Mouse (Mus musculus): ENCODE results near the gene Gabrb1. TPM values are rescaled to one million over a fixed set of nuclear protein-coding genes. Genes with fewer than 3 reads are reported as not detected.

Gene Gabrb1
- total and polyA plus RNA-seq, 3 experiments = 0.11 TPM; not detected in 2

DNA sequence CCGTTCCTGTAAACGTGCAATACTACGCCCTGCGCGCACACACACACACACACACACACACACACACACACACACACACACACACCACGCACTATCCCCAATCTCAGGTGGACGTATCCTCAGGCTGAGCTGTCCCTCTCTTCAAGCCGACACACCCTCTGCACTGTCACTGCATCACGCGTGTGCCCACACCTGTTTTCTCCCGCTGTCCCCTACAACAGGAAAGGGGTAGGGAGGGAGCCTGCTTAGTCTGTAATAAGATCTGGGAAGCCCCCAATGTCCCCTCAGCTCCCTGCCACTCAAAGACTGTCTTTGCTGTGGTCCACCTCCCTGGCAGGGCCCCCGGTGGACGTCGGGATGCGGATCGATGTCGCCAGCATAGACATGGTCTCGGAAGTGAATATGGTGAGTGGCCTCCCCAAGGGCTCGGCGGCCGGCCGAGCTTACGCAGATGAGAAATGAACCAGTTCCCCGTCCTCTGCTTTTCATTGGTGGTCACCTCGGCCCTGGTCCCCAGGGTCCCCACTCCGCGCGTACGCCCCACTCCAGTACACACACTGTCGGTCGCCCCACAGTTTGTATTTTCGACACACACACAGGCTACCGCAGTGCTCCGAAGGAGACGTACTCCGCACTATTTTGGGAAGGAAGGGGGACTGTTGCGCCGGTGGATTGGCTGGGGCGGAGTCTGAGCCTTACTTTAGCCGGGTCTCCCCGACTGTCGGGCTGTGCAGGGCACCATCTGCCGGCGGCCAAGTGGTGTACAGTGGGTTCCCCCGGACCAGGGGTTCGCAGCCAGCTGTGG, 42.8 kb downstream of the Gabrb1 start:
- no peak for TF ChIP-seq GATA1 (IDR thresholded peaks at IDR 0.05; ENCODE audit: borderline replicate concordance, low read length)
- TF ChIP-seq TAL1 (conservative IDR thresholded peaks at IDR 0.05; ENCODE audit: low read depth, low read length) = no peak
- DNase-seq (ENCODE audit: low spot score) = no peak
- Histone ChIP-seq H3K4me3 (ENCODE audit: low read depth, low read length) (no peak overlapping the region), H3K4me1 (ENCODE audit: insufficient read depth, low read depth, low read length) (no peaks in the 10 kb centered on the region), H3K9me3 (replicated peaks) (no peaks in the 10 kb centered on the region), H3K36me3 (replicated peaks) (no peaks in the 10 kb centered on the region), H3K27me3 (ENCODE audit: insufficient read depth, low read length) (peaks cover 14% of the 10 kb centered on the region)
- ATAC-seq (ENCODE audit: extremely low read depth, insufficient number of reproducible peaks, low FRiP score, poor library complexity, severe bottlenecking) = no peak

DNA sequence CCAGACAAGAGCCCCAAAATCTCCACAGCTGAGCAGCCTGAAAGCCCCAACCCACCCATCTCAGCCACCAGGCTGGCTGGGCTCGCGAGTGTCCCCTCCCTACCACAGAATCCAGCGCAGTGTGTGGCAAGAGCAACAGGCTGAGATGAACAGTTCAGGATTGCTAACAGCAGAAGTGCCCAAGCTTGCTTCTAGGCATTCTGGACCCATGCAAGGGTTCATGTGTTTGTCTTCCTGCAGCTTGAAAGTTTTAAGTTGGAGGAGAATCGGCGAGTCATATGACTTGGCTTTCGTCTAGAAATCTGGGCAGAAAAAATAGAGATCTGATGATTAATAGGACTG, 43.3 kb downstream of the Gabrb1 start:
- no peak overlapping the region for H3K4me3 ChIP-seq (ENCODE audit: low read depth, low read length)
- no peak for TF ChIP-seq GATA2 (IDR thresholded peaks at IDR 0.05; ENCODE audit: borderline replicate concordance, low read depth, low read length)
- TF ChIP-seq GATA1 (IDR thresholded peaks at IDR 0.05; ENCODE audit: borderline replicate concordance, low read length) = no peak
- no peak for TF ChIP-seq TAL1 (conservative IDR thresholded peaks at IDR 0.05; ENCODE audit: low read depth, low read length)
- TF ChIP-seq CTCF (IDR thresholded peaks at IDR 0.05; ENCODE audit: low read depth, low read length) = no peak
- TF ChIP-seq POLR2AphosphoS5 (IDR thresholded peaks at IDR 0.05; ENCODE audit: insufficient replicate concordance, low read depth, low read length) = no peak
- no peaks in the 10 kb centered on the region for H3K4me1 ChIP-seq (ENCODE audit: insufficient read depth, low read depth, low read length)
- no peak for DNase-seq (ENCODE audit: low spot score)
- H3K27me3 ChIP-seq (ENCODE audit: insufficient read depth, low read length) = peaks cover 14% of the 10 kb centered on the region
- H3K9me3 ChIP-seq (replicated peaks) = no peaks in the 10 kb centered on the region
- ATAC-seq (ENCODE audit: extremely low read depth, insufficient number of reproducible peaks, low FRiP score, poor library complexity, severe bottlenecking) = no peak
- no peaks in the 10 kb centered on the region for H3K36me3 ChIP-seq (replicated peaks)

DNA sequence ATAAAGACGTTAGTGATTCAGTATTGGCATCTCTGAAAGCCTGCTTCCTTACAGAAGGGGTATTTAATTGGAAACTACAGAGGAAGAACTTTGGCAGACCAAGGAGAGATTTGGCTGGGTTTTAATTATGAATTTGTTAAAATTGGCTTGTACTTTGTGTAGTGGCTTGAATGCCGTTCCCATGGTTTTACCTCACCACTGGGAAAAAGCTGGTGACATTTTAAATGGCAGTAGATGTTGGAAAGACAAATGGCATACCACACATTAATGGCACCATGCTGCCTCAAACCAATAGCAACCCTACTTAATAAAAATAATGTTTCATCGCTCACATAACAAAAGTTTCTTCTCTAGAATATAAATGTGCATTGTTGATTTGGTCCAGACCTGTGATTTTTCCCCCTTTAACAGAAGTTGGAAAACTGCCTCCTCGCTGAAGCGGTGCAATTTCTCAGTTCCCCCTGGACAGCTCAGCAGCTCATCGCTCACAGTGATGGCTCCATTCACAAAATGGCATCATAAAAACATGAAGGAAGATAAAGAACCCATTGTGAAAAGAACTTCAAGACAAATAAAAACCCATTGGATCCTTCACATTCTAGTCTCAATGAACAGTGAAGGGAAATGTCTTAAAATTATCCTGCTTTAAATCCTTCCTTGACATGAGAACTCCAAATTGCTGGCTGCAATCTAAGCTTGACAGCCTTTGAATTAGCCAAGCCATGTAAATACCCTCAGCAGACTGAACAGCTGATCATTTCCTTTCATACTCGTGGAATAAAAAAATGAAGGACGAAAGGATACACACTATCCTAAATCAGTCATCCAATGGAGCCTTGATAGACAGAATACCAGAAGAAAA, 75.2 kb downstream of the Gabrb1 start:
- H3K4me1 ChIP-seq (ENCODE audit: insufficient read depth, low read depth, low read length) = no peaks in the 10 kb centered on the region
- TF ChIP-seq CTCF (IDR thresholded peaks at IDR 0.05; ENCODE audit: low read depth, low read length) = no peak
- ATAC-seq (ENCODE audit: extremely low read depth, insufficient number of reproducible peaks, low FRiP score, poor library complexity, severe bottlenecking) (no peak), DNase-seq (ENCODE audit: low spot score) (no peak)
- H3K9me3 ChIP-seq (replicated peaks) = no peaks in the 10 kb centered on the region
- H3K4me3 ChIP-seq (ENCODE audit: low read depth, low read length) = no peak overlapping the region
- no peaks in the 10 kb centered on the region for H3K27me3 ChIP-seq (ENCODE audit: insufficient read depth, low read length)
- no peaks in the 10 kb centered on the region for H3K36me3 ChIP-seq (replicated peaks)

DNA sequence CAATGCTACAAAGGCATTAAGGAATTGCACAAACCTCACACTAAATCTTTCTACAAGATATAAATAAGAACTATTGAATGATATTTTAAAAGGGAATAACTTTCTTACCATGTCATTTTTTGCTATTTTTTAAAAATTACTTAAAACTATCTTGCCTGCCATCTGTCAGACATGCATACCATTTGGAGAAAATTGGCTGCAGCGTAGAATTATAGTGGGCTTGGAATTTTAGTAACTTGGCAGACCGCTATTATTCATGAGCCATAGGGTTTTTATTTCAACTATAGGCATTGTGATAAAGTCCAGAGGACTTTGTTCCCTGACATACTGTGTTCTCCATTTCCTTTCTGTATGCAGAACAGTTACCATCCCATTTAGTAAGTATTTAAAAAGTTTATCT, 89.5 kb downstream of the Gabrb1 start:
- DNase-seq (ENCODE audit: low spot score) (no peak), ATAC-seq (ENCODE audit: extremely low read depth, insufficient number of reproducible peaks, low FRiP score, poor library complexity, severe bottlenecking) (no peak)
- TF ChIP-seq GATA1 (IDR thresholded peaks at IDR 0.05; ENCODE audit: borderline replicate concordance, low read length) (no peak), TAL1 (conservative IDR thresholded peaks at IDR 0.05; ENCODE audit: low read depth, low read length) (no peak), POLR2AphosphoS5 (IDR thresholded peaks at IDR 0.05; ENCODE audit: insufficient replicate concordance, low read depth, low read length) (no peak), GATA2 (IDR thresholded peaks at IDR 0.05; ENCODE audit: borderline replicate concordance, low read depth, low read length) (no peak), CTCF (IDR thresholded peaks at IDR 0.05; ENCODE audit: low read depth, low read length) (no peak)
- H3K27me3 ChIP-seq (ENCODE audit: insufficient read depth, low read length) = no peaks in the 10 kb centered on the region
- no peaks in the 10 kb centered on the region for H3K4me1 ChIP-seq (ENCODE audit: insufficient read depth, low read depth, low read length)
- no peak overlapping the region for H3K4me3 ChIP-seq (ENCODE audit: low read depth, low read length)
- no peaks in the 10 kb centered on the region for H3K9me3 ChIP-seq (replicated peaks)
- H3K36me3 ChIP-seq (replicated peaks) = no peaks in the 10 kb centered on the region

DNA sequence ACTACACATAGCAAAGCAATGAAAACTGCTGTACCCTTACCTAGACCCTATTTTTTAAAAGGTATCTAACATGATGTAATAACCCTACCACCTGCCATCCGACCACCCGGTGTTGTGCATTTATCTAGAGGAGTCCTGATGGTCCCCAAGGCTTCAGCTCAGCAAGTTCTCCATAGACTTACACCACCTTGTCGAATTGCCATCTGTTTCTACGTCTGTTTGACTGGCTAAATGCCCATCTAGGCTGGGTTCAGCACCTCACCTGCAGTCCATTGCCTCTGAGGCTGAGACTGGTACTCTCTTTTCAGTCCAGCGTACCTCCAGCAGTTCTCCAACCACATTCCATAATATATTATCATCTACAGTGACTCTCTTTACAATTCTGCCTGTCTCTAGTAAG, 96.1 kb downstream of the Gabrb1 start:
- H3K9me3 ChIP-seq (replicated peaks) = no peaks in the 10 kb centered on the region
- DNase-seq (ENCODE audit: low spot score) (no peak), ATAC-seq (ENCODE audit: extremely low read depth, insufficient number of reproducible peaks, low FRiP score, poor library complexity, severe bottlenecking) (no peak)
- no peak overlapping the region for H3K4me3 ChIP-seq (ENCODE audit: low read depth, low read length)
- no peaks in the 10 kb centered on the region for H3K4me1 ChIP-seq (ENCODE audit: insufficient read depth, low read depth, low read length)
- H3K27me3 ChIP-seq (ENCODE audit: insufficient read depth, low read length) = no peaks in the 10 kb centered on the region
- no peak for TF ChIP-seq GATA1 (IDR thresholded peaks at IDR 0.05; ENCODE audit: borderline replicate concordance, low read length)
- no peak for TF ChIP-seq CTCF (IDR thresholded peaks at IDR 0.05; ENCODE audit: low read depth, low read length)
- TF ChIP-seq TAL1 (conservative IDR thresholded peaks at IDR 0.05; ENCODE audit: low read depth, low read length) = no peak
- TF ChIP-seq GATA2 (IDR thresholded peaks at IDR 0.05; ENCODE audit: borderline replicate concordance, low read depth, low read length) = no peak
- no peak for TF ChIP-seq POLR2AphosphoS5 (IDR thresholded peaks at IDR 0.05; ENCODE audit: insufficient replicate concordance, low read depth, low read length)
- no peaks in the 10 kb centered on the region for H3K36me3 ChIP-seq (replicated peaks)

DNA sequence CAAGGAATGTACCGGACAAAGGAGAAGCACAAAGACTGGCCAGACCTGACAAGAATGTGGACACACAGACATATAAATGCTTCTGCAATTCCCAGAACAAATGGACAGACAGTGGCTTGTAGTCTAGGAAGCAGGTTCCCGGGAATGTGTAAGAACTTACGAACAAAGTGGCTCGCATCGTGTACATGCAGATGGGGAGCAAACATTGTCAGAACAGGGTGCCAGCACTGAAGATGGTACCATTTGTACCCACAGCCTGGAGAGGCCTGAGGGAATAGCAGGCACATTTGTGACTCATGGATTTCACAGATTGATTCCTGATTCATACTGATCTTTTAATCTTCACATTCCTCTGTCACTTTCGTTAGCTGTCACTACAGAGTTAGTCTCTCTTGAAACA, 103.2 kb downstream of the Gabrb1 start:
- no peaks in the 10 kb centered on the region for H3K4me1 ChIP-seq (ENCODE audit: insufficient read depth, low read depth, low read length)
- H3K36me3 ChIP-seq (replicated peaks) = no peaks in the 10 kb centered on the region
- DNase-seq (ENCODE audit: low spot score) (no peak), ATAC-seq (ENCODE audit: extremely low read depth, insufficient number of reproducible peaks, low FRiP score, poor library complexity, severe bottlenecking) (no peak)
- no peaks in the 10 kb centered on the region for H3K27me3 ChIP-seq (ENCODE audit: insufficient read depth, low read length)
- H3K9me3 ChIP-seq (replicated peaks) = no peaks in the 10 kb centered on the region
- TF ChIP-seq POLR2AphosphoS5 (IDR thresholded peaks at IDR 0.05; ENCODE audit: insufficient replicate concordance, low read depth, low read length) (no peak), GATA1 (IDR thresholded peaks at IDR 0.05; ENCODE audit: borderline replicate concordance, low read length) (no peak), TAL1 (conservative IDR thresholded peaks at IDR 0.05; ENCODE audit: low read depth, low read length) (no peak), CTCF (IDR thresholded peaks at IDR 0.05; ENCODE audit: low read depth, low read length) (no peak), GATA2 (IDR thresholded peaks at IDR 0.05; ENCODE audit: borderline replicate concordance, low read depth, low read length) (no peak)
- H3K4me3 ChIP-seq (ENCODE audit: low read depth, low read length) = no peak overlapping the region

Data from G1E (cell line).